Mouse (Mus musculus): Measurements from ENCODE around the gene Rtl1. TPM values are rescaled to one million over a fixed set of nuclear protein-coding genes. Genes with fewer than 3 reads are reported as not detected.

Rtl1 gene
- total RNA-seq, 1 experiment = 4.0 TPM

GRCm38 (mm10) chr12:109607191-109607590 is 7.1 kb upstream of the Rtl1 start:
- Histone ChIP-seq H3K9me3 (ENCODE audit: control insufficient read depth, insufficient read depth, low read depth, low read length) (no peaks in the 10 kb centered on the region), H3K4me3 (ENCODE audit: insufficient read depth in 1 of 2, low read depth in 1 of 2, low read length in 2 of 2, poor library complexity in 1 of 2, severe bottlenecking in 1 of 2) (no peak overlapping the region), H3K9ac (ENCODE audit: insufficient read depth, low read depth, low read length, poor library complexity, severe bottlenecking) (no peak overlapping the region), H3K36me3 (ENCODE audit: control insufficient read depth, insufficient read depth, low read length, poor library complexity, severe bottlenecking) (peaks cover 48% of the 10 kb centered on the region), H3K4me1 (ENCODE audit: control insufficient read depth in 2 of 2, insufficient read depth in 2 of 2, low read length in 2 of 2, poor library complexity in 1 of 2) (no peaks in the 10 kb centered on the region; a peak in 1 of 4 replicates), H3K27ac (ENCODE audit: insufficient read depth, low read depth, low read length, poor library complexity, severe bottlenecking) (no peak overlapping the region)
- DNase-seq (ENCODE audit: low read depth, low spot score) = no peak
- in situ Hi-C loops (cut with MboI; ENCODE audit: low sequenced_read_pairs in 2 of 2, unreplicated experiment in 2 of 2) = loop anchor here in 1 of 2 experiments (25.0 kb wide), 1 partner anchor 355 kb away; no protein-coding TSS in a partner anchor
- TF ChIP-seq ZNF384 (IDR thresholded peaks at IDR 0.05; ENCODE audit: low read depth, low read length) = no peak
- no peak for TF ChIP-seq CHD2 (IDR thresholded peaks at IDR 0.05; ENCODE audit: low read depth, low read length)
- TF ChIP-seq HCFC1 (IDR thresholded peaks at IDR 0.05; ENCODE audit: borderline replicate concordance, insufficient read depth, low read length) = no peak
- TF ChIP-seq MAFK (IDR thresholded peaks at IDR 0.05; ENCODE audit: insufficient read depth, low read depth, low read length) = no peak
- no peak for TF ChIP-seq ZC3H11A (IDR thresholded peaks at IDR 0.05; ENCODE audit: borderline replicate concordance, low read depth, low read length)

- no peak overlapping the region for H3K4me3 ChIP-seq (ENCODE audit: insufficient read depth in 1 of 2, low read depth in 1 of 2, low read length in 2 of 2, poor library complexity in 1 of 2, severe bottlenecking in 1 of 2)
- H3K4me1 ChIP-seq (ENCODE audit: control insufficient read depth in 2 of 2, insufficient read depth in 2 of 2, low read length in 2 of 2, poor library complexity in 1 of 2) = no peaks in the 10 kb centered on the region; a peak in 1 of 4 replicates
- H3K27ac ChIP-seq (ENCODE audit: insufficient read depth, low read depth, low read length, poor library complexity, severe bottlenecking) = no peak overlapping the region
- no peak for DNase-seq (ENCODE audit: low read depth, low spot score)
- in situ Hi-C loops (cut with MboI; ENCODE audit: low sequenced_read_pairs in 2 of 2, unreplicated experiment in 2 of 2) = loop anchor here in 1 of 2 experiments (25.0 kb wide), 1 partner anchor 357 kb away; no protein-coding TSS in a partner anchor
- peaks cover 51% of the 10 kb centered on the region for H3K36me3 ChIP-seq (ENCODE audit: control insufficient read depth, insufficient read depth, low read length, poor library complexity, severe bottlenecking)
- TF ChIP-seq CHD2 (IDR thresholded peaks at IDR 0.05; ENCODE audit: low read depth, low read length) = no peak
- no peak for TF ChIP-seq MAFK (IDR thresholded peaks at IDR 0.05; ENCODE audit: insufficient read depth, low read depth, low read length)
- no peak for TF ChIP-seq HCFC1 (IDR thresholded peaks at IDR 0.05; ENCODE audit: borderline replicate concordance, insufficient read depth, low read length)
- TF ChIP-seq ZC3H11A (IDR thresholded peaks at IDR 0.05; ENCODE audit: borderline replicate concordance, low read depth, low read length) = no peak
- no peak for TF ChIP-seq ZNF384 (IDR thresholded peaks at IDR 0.05; ENCODE audit: low read depth, low read length)
- H3K9ac ChIP-seq (ENCODE audit: insufficient read depth, low read depth, low read length, poor library complexity, severe bottlenecking) = no peak overlapping the region
- H3K9me3 ChIP-seq (ENCODE audit: control insufficient read depth, insufficient read depth, low read depth, low read length) = no peaks in the 10 kb centered on the region
These were observed 5.0 kb upstream of the Rtl1 start for GRCm38 (mm10) chr12:109604982-109605721.

- H3K9me3 ChIP-seq (ENCODE audit: control insufficient read depth, insufficient read depth, low read depth, low read length) = 0 out of 2 replicates have a peak, but pooled peaks cover 1% of the 10 kb centered on the region
- peaks cover 48% of the 10 kb centered on the region for H3K36me3 ChIP-seq (ENCODE audit: control insufficient read depth, insufficient read depth, low read length, poor library complexity, severe bottlenecking)
- no peak overlapping the region for H3K4me3 ChIP-seq (ENCODE audit: insufficient read depth in 1 of 2, low read depth in 1 of 2, low read length in 2 of 2, poor library complexity in 1 of 2, severe bottlenecking in 1 of 2)
- no peaks in the 10 kb centered on the region for H3K4me1 ChIP-seq (ENCODE audit: control insufficient read depth in 2 of 2, insufficient read depth in 2 of 2, low read length in 2 of 2, poor library complexity in 1 of 2)
- TF ChIP-seq ZC3H11A (IDR thresholded peaks at IDR 0.05; ENCODE audit: borderline replicate concordance, low read depth, low read length) (no peak), ZNF384 (IDR thresholded peaks at IDR 0.05; ENCODE audit: low read depth, low read length) (no peak), CHD2 (IDR thresholded peaks at IDR 0.05; ENCODE audit: low read depth, low read length) (no peak), MAFK (IDR thresholded peaks at IDR 0.05; ENCODE audit: insufficient read depth, low read depth, low read length) (no peak), HCFC1 (IDR thresholded peaks at IDR 0.05; ENCODE audit: borderline replicate concordance, insufficient read depth, low read length) (no peak)
- DNase-seq (ENCODE audit: low read depth, low spot score) = no peak
- no peak overlapping the region for H3K27ac ChIP-seq (ENCODE audit: insufficient read depth, low read depth, low read length, poor library complexity, severe bottlenecking)
- H3K9ac ChIP-seq (ENCODE audit: insufficient read depth, low read depth, low read length, poor library complexity, severe bottlenecking) = no peak overlapping the region
- in situ Hi-C loops (cut with MboI; ENCODE audit: low sequenced_read_pairs in 2 of 2, unreplicated experiment in 2 of 2) = no loop called here
These were observed 1.4 kb downstream of the Rtl1 start for GRCm38 (mm10) chr12:109598551-109599250.

GRCm38 (mm10) chr12:109596726-109597125 is 3.4 kb downstream of the Rtl1 start:
- Histone ChIP-seq H3K9ac (ENCODE audit: insufficient read depth, low read depth, low read length, poor library complexity, severe bottlenecking) (no peak overlapping the region), H3K4me3 (ENCODE audit: insufficient read depth in 1 of 2, low read depth in 1 of 2, low read length in 2 of 2, poor library complexity in 1 of 2, severe bottlenecking in 1 of 2) (no peak overlapping the region), H3K4me1 (ENCODE audit: control insufficient read depth in 2 of 2, insufficient read depth in 2 of 2, low read length in 2 of 2, poor library complexity in 1 of 2) (no peaks in the 10 kb centered on the region), H3K36me3 (ENCODE audit: control insufficient read depth, insufficient read depth, low read length, poor library complexity, severe bottlenecking) (peaks cover 52% of the 10 kb centered on the region), H3K27ac (ENCODE audit: insufficient read depth, low read depth, low read length, poor library complexity, severe bottlenecking) (no peak overlapping the region), H3K9me3 (ENCODE audit: control insufficient read depth, insufficient read depth, low read depth, low read length) (0 out of 2 replicates have a peak, but pooled peaks cover 1% of the 10 kb centered on the region)
- in situ Hi-C loops (cut with MboI; ENCODE audit: low sequenced_read_pairs in 2 of 2, unreplicated experiment in 2 of 2) = no loop called here
- TF ChIP-seq ZC3H11A (IDR thresholded peaks at IDR 0.05; ENCODE audit: borderline replicate concordance, low read depth, low read length) (no peak), ZNF384 (IDR thresholded peaks at IDR 0.05; ENCODE audit: low read depth, low read length) (no peak), HCFC1 (IDR thresholded peaks at IDR 0.05; ENCODE audit: borderline replicate concordance, insufficient read depth, low read length) (no peak), MAFK (IDR thresholded peaks at IDR 0.05; ENCODE audit: insufficient read depth, low read depth, low read length) (no peak)
- DNase-seq (ENCODE audit: low read depth, low spot score) = no peak

Data from ES-E14 (cell line).